Mouse (Mus musculus): ENCODE results near the gene Cckbr.

DNA sequence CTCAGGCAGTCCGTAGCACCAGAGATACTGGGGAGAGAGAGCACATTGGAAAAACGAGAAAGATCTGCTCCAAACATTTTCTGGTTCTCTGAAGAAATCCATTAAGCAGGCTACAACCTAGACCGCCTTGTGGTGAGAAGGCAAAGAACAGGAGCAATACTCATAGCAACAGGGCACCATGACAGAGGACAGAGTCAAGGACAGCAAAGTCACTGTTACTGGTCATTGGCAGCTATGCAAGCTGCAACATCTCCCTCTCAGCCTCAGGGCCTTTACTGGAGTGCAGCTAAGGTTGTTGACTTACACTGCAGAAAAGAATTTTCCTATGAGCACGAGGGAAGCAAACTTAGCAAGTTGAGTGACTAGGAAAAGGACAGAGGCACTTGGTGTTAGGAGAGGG is 81.7 kb downstream of the Cckbr start:
- TF ChIP-seq CTCF (IDR thresholded peaks at IDR 0.05; ENCODE audit: extremely low read depth, insufficient read depth, low read length) (no peak), POLR2A (IDR thresholded peaks at IDR 0.05; ENCODE audit: extremely low read depth, insufficient read depth, low read length) (no peak)
